Mouse (Mus musculus) thymus, adult 2 months (tissue): ENCODE measurements at regions not wholly inside any gene's neighbourhood (a gene's known extent, or its start where the extent isn't known, plus 50 kb on each side); places are given as distances from the start of the nearest gene placed in this dataset.
"Not testable (repeated sequence)": the region's sequence is repeated elsewhere in the genome, so short reads cannot be mapped to it uniquely, and the experiment has no call there.

Experiments used
- DNase-seq: peaks from one replicate; pipeline ENCODE4 v3.0.0; 2021
- H3K27ac ChIP-seq: fragments of 200-500 bp; 2 replicates; pipeline ENCODE4 v1.5.1; 2012; ENCODE audit warnings: low read length, control low read depth; ENCODE audit not compliant: control insufficient read depth, insufficient read depth
- H3K27me3 ChIP-seq: fragments of 200-500 bp; 2 replicates; pipeline ENCODE4 v1.6.1; 2012; ENCODE audit warnings: mild to moderate bottlenecking, low read length, moderate library complexity, mixed read lengths; ENCODE audit not compliant: control insufficient read depth, insufficient read depth
- H3K36me3 ChIP-seq: fragments of 200-500 bp; 2 replicates; pipeline ENCODE4 v1.6.1; 2012; ENCODE audit warnings: mild to moderate bottlenecking, low read length, moderate library complexity; ENCODE audit not compliant: control insufficient read depth, insufficient read depth
- H3K4me1 ChIP-seq: fragments of 200-500 bp; replicated peaks from 2 replicates; pipeline ENCODE4 v1.6.1; 2012; ENCODE audit warnings: low read length; ENCODE audit not compliant: control insufficient read depth, insufficient read depth
- H3K4me3 ChIP-seq: fragments of 200-500 bp; 2 replicates; pipeline ENCODE4 v1.5.1; 2012; ENCODE audit warnings: mild to moderate bottlenecking, low read length, control low read depth, moderate library complexity; ENCODE audit not compliant: control insufficient read depth, insufficient read depth
- CTCF ChIP-seq: fragments of 200-500 bp; IDR thresholded peaks from 2 replicates; pipeline ENCODE4 v1.5.1; 2012; ENCODE audit warnings: mild to moderate bottlenecking, control low read depth, low read length, moderate library complexity, borderline replicate concordance; ENCODE audit not compliant: control insufficient read depth, poor library complexity, insufficient read depth; ENCODE audit errors: extremely low read depth
- POLR2A ChIP-seq: fragments of 200-500 bp; IDR thresholded peaks from 2 replicates; pipeline ENCODE4 v1.6.1; 2012; ENCODE audit warnings: mild to moderate bottlenecking, low read length, control low read depth, moderate library complexity; ENCODE audit not compliant: control insufficient read depth, poor library complexity, insufficient read depth; ENCODE audit errors: extremely low read depth
- WGBS: fragments of 180-500 bp; shearing (Covaris S2); methylation state at CpG from one replicate; pipeline ENCODE4 v1.1.7; 2018; 5-methylcytosine and 5-hydroxymethylcytosine counted together

GRCm38 (mm10) chr2:16860056-16860455 lies 504.0 kb downstream of the Plxdc2 start:
- Histone ChIP-seq H3K4me1 (no peaks in the 10 kb centered on the region), H3K4me3 (no peak overlapping the region), H3K36me3 (no peaks in the 10 kb centered on the region), H3K27ac (no peak overlapping the region), H3K27me3 (no peaks in the 10 kb centered on the region)
- TF ChIP-seq CTCF (no peak), POLR2A (no peak)
- 96% methylated on average over 5 of the region's 5 CpGs for WGBS
- no peak for DNase-seq

DNA sequence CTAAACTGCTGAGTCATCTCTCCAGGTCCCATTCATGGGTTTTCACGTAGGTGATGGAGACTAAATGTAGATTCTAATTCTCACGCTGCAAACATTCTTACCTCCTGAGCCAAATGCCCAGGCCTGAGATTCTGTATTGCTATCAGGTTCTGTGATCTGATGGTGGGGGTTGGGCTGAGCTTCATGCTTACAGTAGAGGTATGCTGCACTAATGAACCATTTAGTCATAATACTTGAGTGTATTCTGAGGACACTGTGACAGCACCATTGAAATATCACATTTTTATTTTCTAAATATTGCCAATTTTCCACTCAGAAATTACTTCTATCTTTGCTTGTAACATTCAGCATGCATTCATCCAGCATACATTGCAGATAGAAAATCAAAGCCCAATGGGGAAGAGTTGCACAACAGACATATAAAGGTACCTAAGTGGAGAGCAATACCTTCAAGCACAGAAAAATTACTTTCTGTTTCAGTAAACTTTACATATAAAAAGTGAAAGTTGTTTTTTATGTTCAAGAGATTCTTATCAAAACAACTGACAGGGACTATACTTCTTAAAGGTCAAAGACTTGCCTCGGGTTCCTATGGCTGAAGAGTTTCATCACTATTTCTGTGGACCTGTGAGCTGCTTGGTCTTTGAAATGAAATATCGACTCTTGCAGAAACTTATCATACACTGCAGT lies 510.2 kb downstream of the Plxdc2 start:
- Histone ChIP-seq H3K27me3 (no peaks in the 10 kb centered on the region), H3K4me3 (no peak overlapping the region), H3K27ac (no peak overlapping the region), H3K4me1 (no peaks in the 10 kb centered on the region), H3K36me3 (no peaks in the 10 kb centered on the region)
- WGBS = 75% methylated on average over 4 of the region's 4 CpGs
- TF ChIP-seq POLR2A = no peak
- no peak for TF ChIP-seq CTCF
- no peak for DNase-seq

- H3K27me3 ChIP-seq, H3K36me3 ChIP-seq, H3K27ac ChIP-seq, H3K4me3 ChIP-seq, H3K4me1 ChIP-seq, DNase-seq: not testable (repeated sequence)
- WGBS = 94% methylated on average over 6 of the region's 6 CpGs
Measured at GRCm38 (mm10) chr2:16892381-16892780, 536.3 kb downstream of the Plxdc2 start.

GRCm38 (mm10) chr2:16909246-16910038 lies 553.3 kb downstream of the Plxdc2 start:
- H3K4me1 ChIP-seq = no peaks in the 10 kb centered on the region
- TF ChIP-seq POLR2A (no peak), CTCF (no peak)
- no peak for DNase-seq
- no peak overlapping the region for H3K27ac ChIP-seq
- no peak overlapping the region for H3K4me3 ChIP-seq
- no peaks in the 10 kb centered on the region for H3K36me3 ChIP-seq
- WGBS = 83% methylated on average over 1 of the region's 1 CpGs
- no peaks in the 10 kb centered on the region for H3K27me3 ChIP-seq

DNA sequence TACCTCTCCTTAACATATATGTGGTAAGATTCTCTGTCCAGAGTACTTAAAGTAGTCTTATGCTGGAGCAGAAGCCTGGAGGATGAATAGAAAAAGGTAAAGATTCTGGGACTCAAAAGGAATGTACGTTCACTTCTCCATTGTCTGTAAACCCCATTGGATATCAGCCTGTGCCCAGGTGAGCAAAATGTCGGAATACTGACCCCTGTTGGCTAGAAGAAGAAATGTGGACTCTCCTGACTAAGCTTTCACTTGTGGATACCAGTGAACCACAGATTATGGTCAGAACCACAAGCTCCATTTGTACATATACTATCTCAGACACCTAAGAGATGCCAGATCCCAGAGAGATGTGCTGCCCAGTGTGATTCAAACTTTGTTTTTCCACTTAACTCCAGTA lies 558.5 kb downstream of the Plxdc2 start:
- Histone ChIP-seq H3K27me3 (no peaks in the 10 kb centered on the region), H3K36me3 (no peaks in the 10 kb centered on the region), H3K4me3 (no peak overlapping the region), H3K27ac (no peak overlapping the region), H3K4me1 (no peaks in the 10 kb centered on the region)
- 25% methylated on average over 2 of the region's 2 CpGs for WGBS
- peak; percentile 9 for DNase-seq
- TF ChIP-seq POLR2A = no peak

DNA sequence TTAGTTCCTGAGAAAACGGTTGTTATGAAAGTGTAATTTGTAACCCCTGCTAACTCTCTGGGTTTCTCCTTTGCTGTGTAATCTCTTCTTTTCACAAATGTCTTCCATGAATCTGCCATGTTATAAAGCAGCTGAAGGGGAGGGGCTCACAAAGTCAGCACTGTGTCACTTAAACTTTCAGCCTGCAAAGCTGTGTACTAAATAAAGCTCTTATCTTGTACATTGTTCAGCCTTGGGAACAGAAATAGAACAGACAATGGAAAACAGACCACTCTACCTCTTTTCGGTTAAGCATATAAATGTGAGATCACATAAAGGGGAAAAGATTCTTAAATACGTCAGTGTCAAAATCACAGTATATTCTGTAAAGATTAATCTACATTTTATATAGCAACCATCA lies 573.9 kb downstream of the Plxdc2 start:
- no peak for DNase-seq

More for the DNA sequence above, 573.9 kb downstream of the Plxdc2 start:
- WGBS = 98% methylated on average over 3 of the region's 3 CpGs
- Histone ChIP-seq H3K4me1 (no peaks in the 10 kb centered on the region), H3K27me3 (no peaks in the 10 kb centered on the region), H3K27ac (no peak overlapping the region), H3K4me3 (no peak overlapping the region), H3K36me3 (no peaks in the 10 kb centered on the region)
- TF ChIP-seq CTCF (no peak), POLR2A (no peak)
